Mouse (Mus musculus): ENCODE measurements around the gene Sh3kbp1. TPM values are rescaled to one million over a fixed set of nuclear protein-coding genes. Genes with fewer than 3 reads are reported as not detected.

The Sh3kbp1 gene
- polyA plus RNA-seq, 1 experiment from 2014 or later: 52.3 TPM

GRCm38 (mm10) chrX:159629203-159629602 is 2.1 kb downstream of the Sh3kbp1 start:
- peak overlapping the region; percentile 63 for H3K4me2 ChIP-seq (ENCODE audit: low read length)
- H3K9me3 ChIP-seq (ENCODE audit: control insufficient read depth, low read length): no peaks in the 10 kb centered on the region
- no peaks in the 10 kb centered on the region for H3K27me3 ChIP-seq (replicated peaks; ENCODE audit: control insufficient read depth, insufficient read depth, low read length)
- H3K4me1 ChIP-seq (replicated peaks; ENCODE audit: control insufficient read depth, insufficient read depth, low read length): no peaks in the 10 kb centered on the region
- no peak for ATAC-seq
- H3K4me3 ChIP-seq (replicated peaks; ENCODE audit: low read length): peak overlapping the region; percentile 66
- 32% methylated on average over 2 of the region's 2 CpGs for WGBS
- H3K9ac ChIP-seq (replicated peaks; ENCODE audit: low read depth, low read length): no peak overlapping the region
- no peaks in the 10 kb centered on the region for H3K36me3 ChIP-seq (ENCODE audit: control insufficient read depth, insufficient read depth)
- H3K27ac ChIP-seq (ENCODE audit: low read length): no peak overlapping the region

GRCm38 (mm10) chrX:159638500-159639227 is 11.6 kb downstream of the Sh3kbp1 start:
- Histone ChIP-seq H3K4me1 (replicated peaks; ENCODE audit: control insufficient read depth, insufficient read depth, low read length) (no peaks in the 10 kb centered on the region), H3K4me2 (ENCODE audit: low read length) (no peak overlapping the region), H3K27ac (ENCODE audit: low read length) (no peak overlapping the region), H3K36me3 (ENCODE audit: control insufficient read depth, insufficient read depth) (no peaks in the 10 kb centered on the region), H3K27me3 (replicated peaks; ENCODE audit: control insufficient read depth, insufficient read depth, low read length) (no peaks in the 10 kb centered on the region), H3K9ac (replicated peaks; ENCODE audit: low read depth, low read length) (no peak overlapping the region), H3K9me3 (ENCODE audit: control insufficient read depth, low read length) (no peaks in the 10 kb centered on the region), H3K4me3 (replicated peaks; ENCODE audit: low read length) (no peak overlapping the region)
- 84% methylated on average over 3 of the region's 4 CpGs for WGBS
- ATAC-seq: no peak

- WGBS: 71% methylated on average over 4 of the region's 4 CpGs
These were observed 12.9 kb downstream of the Sh3kbp1 start for GRCm38 (mm10) chrX:159639991-159640390.

GRCm38 (mm10) chrX:159645314-159645713 is 18.2 kb downstream of the Sh3kbp1 start:
- Histone ChIP-seq H3K27me3 (replicated peaks; ENCODE audit: control insufficient read depth, insufficient read depth, low read length) (no peaks in the 10 kb centered on the region), H3K9me3 (ENCODE audit: control insufficient read depth, low read length) (no peaks in the 10 kb centered on the region), H3K4me3 (replicated peaks; ENCODE audit: low read length) (no peak overlapping the region), H3K27ac (ENCODE audit: low read length) (no peak overlapping the region), H3K9ac (replicated peaks; ENCODE audit: low read depth, low read length) (no peak overlapping the region), H3K4me1 (replicated peaks; ENCODE audit: control insufficient read depth, insufficient read depth, low read length) (no peaks in the 10 kb centered on the region), H3K4me2 (ENCODE audit: low read length) (no peak overlapping the region), H3K36me3 (ENCODE audit: control insufficient read depth, insufficient read depth) (no peaks in the 10 kb centered on the region)
- WGBS: 92% methylated on average over 3 of the region's 3 CpGs
- ATAC-seq: no peak

More at GRCm38 (mm10) chrX:159639991-159640390, 12.9 kb downstream of the Sh3kbp1 start:
- Histone ChIP-seq H3K27me3 (replicated peaks; ENCODE audit: control insufficient read depth, insufficient read depth, low read length) (no peaks in the 10 kb centered on the region), H3K4me3 (replicated peaks; ENCODE audit: low read length) (no peak overlapping the region), H3K36me3 (ENCODE audit: control insufficient read depth, insufficient read depth) (no peaks in the 10 kb centered on the region), H3K4me2 (ENCODE audit: low read length) (no peak overlapping the region), H3K9ac (replicated peaks; ENCODE audit: low read depth, low read length) (no peak overlapping the region), H3K4me1 (replicated peaks; ENCODE audit: control insufficient read depth, insufficient read depth, low read length) (no peaks in the 10 kb centered on the region), H3K9me3 (ENCODE audit: control insufficient read depth, low read length) (no peaks in the 10 kb centered on the region), H3K27ac (ENCODE audit: low read length) (no peak overlapping the region)
- ATAC-seq: no peak

- ATAC-seq: no peak
- WGBS: 87% methylated on average over 5 of the region's 5 CpGs
- Histone ChIP-seq H3K9ac (replicated peaks; ENCODE audit: low read depth, low read length) (no peak overlapping the region), H3K27ac (ENCODE audit: low read length) (no peak overlapping the region), H3K27me3 (replicated peaks; ENCODE audit: control insufficient read depth, insufficient read depth, low read length) (no peaks in the 10 kb centered on the region), H3K4me3 (replicated peaks; ENCODE audit: low read length) (no peak overlapping the region), H3K36me3 (ENCODE audit: control insufficient read depth, insufficient read depth) (no peaks in the 10 kb centered on the region), H3K9me3 (ENCODE audit: control insufficient read depth, low read length) (no peaks in the 10 kb centered on the region), H3K4me2 (ENCODE audit: low read length) (no peak overlapping the region), H3K4me1 (replicated peaks; ENCODE audit: control insufficient read depth, insufficient read depth, low read length) (no peaks in the 10 kb centered on the region)
These were observed 20.5 kb downstream of the Sh3kbp1 start for GRCm38 (mm10) chrX:159647564-159647963.

- no peaks in the 10 kb centered on the region for H3K4me1 ChIP-seq (replicated peaks; ENCODE audit: control insufficient read depth, insufficient read depth, low read length)
- ATAC-seq: no peak
- 89% methylated on average over 3 of the region's 3 CpGs for WGBS
These were observed 21.5 kb downstream of the Sh3kbp1 start for GRCm38 (mm10) chrX:159648598-159648997.

GRCm38 (mm10) chrX:159650130-159650678 is 23.1 kb downstream of the Sh3kbp1 start:
- Histone ChIP-seq H3K4me2 (ENCODE audit: low read length) (no peak overlapping the region), H3K27me3 (replicated peaks; ENCODE audit: control insufficient read depth, insufficient read depth, low read length) (no peaks in the 10 kb centered on the region), H3K27ac (ENCODE audit: low read length) (no peak overlapping the region), H3K9me3 (ENCODE audit: control insufficient read depth, low read length) (no peaks in the 10 kb centered on the region), H3K4me1 (replicated peaks; ENCODE audit: control insufficient read depth, insufficient read depth, low read length) (no peaks in the 10 kb centered on the region), H3K4me3 (replicated peaks; ENCODE audit: low read length) (no peak overlapping the region), H3K9ac (replicated peaks; ENCODE audit: low read depth, low read length) (no peak overlapping the region), H3K36me3 (ENCODE audit: control insufficient read depth, insufficient read depth) (no peaks in the 10 kb centered on the region)
- 52% methylated on average over 11 of the region's 11 CpGs for WGBS
- ATAC-seq: no peak

More at GRCm38 (mm10) chrX:159648598-159648997, 21.5 kb downstream of the Sh3kbp1 start:
- no peak overlapping the region for H3K4me3 ChIP-seq (replicated peaks; ENCODE audit: low read length)
- H3K27me3 ChIP-seq (replicated peaks; ENCODE audit: control insufficient read depth, insufficient read depth, low read length): no peaks in the 10 kb centered on the region
- H3K9me3 ChIP-seq (ENCODE audit: control insufficient read depth, low read length): no peaks in the 10 kb centered on the region
- H3K36me3 ChIP-seq (ENCODE audit: control insufficient read depth, insufficient read depth): no peaks in the 10 kb centered on the region
- H3K4me2 ChIP-seq (ENCODE audit: low read length): no peak overlapping the region
- H3K9ac ChIP-seq (replicated peaks; ENCODE audit: low read depth, low read length): no peak overlapping the region
- no peak overlapping the region for H3K27ac ChIP-seq (ENCODE audit: low read length)

- Histone ChIP-seq H3K4me2 (ENCODE audit: low read length) (no peak overlapping the region), H3K36me3 (ENCODE audit: control insufficient read depth, insufficient read depth) (no peaks in the 10 kb centered on the region), H3K27me3 (replicated peaks; ENCODE audit: control insufficient read depth, insufficient read depth, low read length) (no peaks in the 10 kb centered on the region), H3K4me3 (replicated peaks; ENCODE audit: low read length) (no peak overlapping the region), H3K9ac (replicated peaks; ENCODE audit: low read depth, low read length) (no peak overlapping the region), H3K9me3 (ENCODE audit: control insufficient read depth, low read length) (no peaks in the 10 kb centered on the region), H3K4me1 (replicated peaks; ENCODE audit: control insufficient read depth, insufficient read depth, low read length) (no peaks in the 10 kb centered on the region), H3K27ac (ENCODE audit: low read length) (no peak overlapping the region)
- no peak for ATAC-seq
- 93% methylated on average over 6 of the region's 6 CpGs for WGBS
These were observed 23.7 kb downstream of the Sh3kbp1 start for GRCm38 (mm10) chrX:159650727-159651126.

GRCm38 (mm10) chrX:159671388-159671787 is 44.3 kb downstream of the Sh3kbp1 start:
- H3K9ac ChIP-seq (replicated peaks; ENCODE audit: low read depth, low read length): no peak overlapping the region
- no peak overlapping the region for H3K4me3 ChIP-seq (replicated peaks; ENCODE audit: low read length)
- no peak overlapping the region for H3K27ac ChIP-seq (ENCODE audit: low read length)
- no peaks in the 10 kb centered on the region for H3K4me1 ChIP-seq (replicated peaks; ENCODE audit: control insufficient read depth, insufficient read depth, low read length)
- H3K4me2 ChIP-seq (ENCODE audit: low read length): no peak overlapping the region
- 84% methylated on average over 7 of the region's 7 CpGs for WGBS
- no peak for ATAC-seq
- H3K9me3 ChIP-seq (ENCODE audit: control insufficient read depth, low read length): no peaks in the 10 kb centered on the region
- H3K27me3 ChIP-seq (replicated peaks; ENCODE audit: control insufficient read depth, insufficient read depth, low read length): no peaks in the 10 kb centered on the region
- H3K36me3 ChIP-seq (ENCODE audit: control insufficient read depth, insufficient read depth): no peaks in the 10 kb centered on the region
